Mouse (Mus musculus) brain, embryonic 14.5 days (tissue): Measurements from ENCODE around the gene Actl7b. TPM values are rescaled to one million over a fixed set of nuclear protein-coding genes. Genes with fewer than 3 reads are reported as not detected.

Experiments used
- DNase-seq: peaks from one replicate; pipeline ENCODE4 v3.0.0-alpha.2; 2011; ENCODE audit warnings: low read depth
- CTCF ChIP-seq: fragments of 200-500 bp; IDR thresholded peaks from 2 replicates; pipeline ENCODE4 v1.5.1; 2012; ENCODE audit warnings: inconsistent platforms, mild to moderate bottlenecking, moderate library complexity, borderline replicate concordance; ENCODE audit not compliant: insufficient read depth, insufficient read length; ENCODE audit errors: extremely low read depth
- POLR2A ChIP-seq: fragments of 200-500 bp; IDR thresholded peaks from 2 replicates; pipeline ENCODE4 v1.6.1; 2012; ENCODE audit warnings: mild to moderate bottlenecking, inconsistent platforms, borderline replicate concordance; ENCODE audit not compliant: poor library complexity, insufficient read depth, insufficient read length, severe bottlenecking; ENCODE audit errors: extremely low read depth
- polyA plus RNA-seq: library from polyadenylated mRNA; depleted of rRNA; stranded (reverse); fragments of >200 nt; gene quantifications from 2 replicates; pipeline ENCODE4 v1.2.3, GENCODE M21; 2012; rRNA removed

Gene Actl7b
- 0.26 and 0.28 TPM in 2 replicates for polyA plus RNA-seq

DNA sequence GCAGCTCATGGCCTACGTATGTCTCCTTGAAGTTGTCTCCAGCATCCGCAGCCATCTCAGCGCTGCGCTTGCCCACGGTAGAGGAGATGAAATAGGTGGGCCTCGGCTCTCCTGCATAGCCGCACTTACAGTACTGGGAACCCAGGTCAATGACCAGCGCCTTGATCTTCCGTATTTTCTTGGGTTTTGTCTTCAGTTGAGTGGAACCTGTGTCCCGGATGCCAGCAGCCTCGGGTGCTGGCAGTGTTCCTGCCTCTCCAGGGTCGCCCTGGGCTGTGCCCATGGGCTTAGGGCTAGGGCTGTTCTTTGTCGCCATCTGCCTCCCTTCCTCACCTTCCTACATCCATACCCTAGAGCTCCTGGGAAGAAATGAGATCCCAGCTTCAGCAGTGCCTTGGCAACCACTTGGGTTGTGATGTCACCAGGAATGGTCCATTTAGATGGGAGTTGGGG is at the start of gene Actl7b:
TSS of gene Actl7b (minus strand) at position 403 of the 453 bp plus-strand sequence.
- TF ChIP-seq POLR2A (no peak), CTCF (no peak)
- DNase-seq, result no peak

DNA sequence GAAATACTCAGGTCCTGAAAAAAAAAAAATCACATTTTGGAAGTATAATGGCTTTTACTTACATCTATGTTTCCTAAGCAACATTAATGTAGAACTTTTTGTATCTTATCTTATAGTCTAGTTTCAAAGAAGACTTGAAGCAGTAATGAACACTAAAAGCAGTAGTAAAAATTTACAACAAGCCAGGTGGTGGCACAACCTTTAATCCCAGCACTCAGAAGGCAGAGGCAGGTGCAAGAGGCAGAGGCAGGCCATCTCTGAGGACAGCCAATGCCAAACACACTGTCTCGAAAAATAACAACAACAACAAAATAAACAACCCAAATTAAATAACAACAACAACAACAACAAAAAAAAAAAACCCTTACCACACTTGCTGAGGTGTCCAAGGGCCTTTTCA is 29.8 kb upstream of the Actl7b start:
- no peak for TF ChIP-seq POLR2A
- no peak for DNase-seq

DNA sequence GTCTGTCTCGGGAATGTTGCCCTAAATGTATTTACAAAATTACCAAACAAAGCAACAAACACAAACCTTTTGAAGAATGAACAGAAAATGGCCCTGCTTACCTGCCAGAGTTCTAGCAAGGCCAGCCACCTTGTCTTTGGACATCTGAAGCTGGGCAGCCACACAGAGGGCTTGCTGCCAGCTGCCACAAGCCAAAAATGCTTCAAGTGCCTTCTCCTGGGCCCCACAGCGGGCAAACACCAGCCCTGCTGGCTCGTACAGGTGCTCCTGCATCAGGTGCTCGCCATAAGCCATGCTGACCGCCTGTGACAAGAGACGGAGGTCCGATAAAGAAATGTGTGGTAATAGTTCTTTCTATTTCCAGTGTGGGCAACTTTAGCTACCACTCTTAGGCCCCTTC is 27.7 kb upstream of the Actl7b start:
- DNase-seq, result no peak
- TF ChIP-seq CTCF (no peak), POLR2A (no peak)

DNA sequence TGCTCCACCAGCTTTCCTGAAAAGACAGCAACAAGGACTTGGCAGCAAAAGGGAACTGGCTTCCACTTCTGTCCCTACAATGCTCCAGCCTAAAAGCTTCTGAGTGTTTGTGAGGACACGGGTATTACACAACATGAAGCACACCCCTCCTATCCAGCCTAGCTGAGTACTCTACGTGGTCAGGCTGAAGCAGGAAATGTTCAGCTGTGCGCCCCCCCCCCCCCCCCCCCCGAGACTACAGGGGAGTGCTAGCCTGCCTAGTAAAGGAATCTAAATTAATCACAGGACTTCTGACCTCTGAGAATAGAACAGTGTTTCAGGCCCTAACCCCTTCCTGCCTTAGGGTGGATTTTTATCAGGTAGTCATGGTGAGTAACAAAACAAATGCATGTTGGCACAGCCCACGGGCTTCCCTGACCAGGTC is 26.6 kb upstream of the Actl7b start:
- no peak for DNase-seq
- TF ChIP-seq CTCF, result no peak
- TF ChIP-seq POLR2A, result no peak

DNA sequence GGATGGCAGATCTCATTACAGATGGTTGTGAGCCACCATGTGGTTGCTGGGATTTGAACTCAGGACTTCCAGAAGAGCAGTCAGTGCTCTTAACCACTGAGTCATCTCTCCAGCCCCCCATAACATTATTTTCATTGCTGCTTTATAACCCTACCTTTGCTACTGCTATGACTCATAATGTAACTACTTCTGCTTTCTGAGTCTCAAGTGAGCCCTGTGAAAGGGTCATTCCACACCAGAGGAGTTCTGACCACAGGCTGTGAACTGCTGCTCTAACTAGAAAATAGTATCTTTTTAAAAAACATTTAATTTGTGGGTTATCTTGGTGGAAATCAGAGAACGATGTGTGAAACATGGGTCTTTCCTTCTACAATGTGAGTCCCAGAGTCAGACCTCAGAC is 16.4 kb upstream of the Actl7b start:
- no peak for TF ChIP-seq CTCF
- no peak for TF ChIP-seq POLR2A
- no peak for DNase-seq

DNA sequence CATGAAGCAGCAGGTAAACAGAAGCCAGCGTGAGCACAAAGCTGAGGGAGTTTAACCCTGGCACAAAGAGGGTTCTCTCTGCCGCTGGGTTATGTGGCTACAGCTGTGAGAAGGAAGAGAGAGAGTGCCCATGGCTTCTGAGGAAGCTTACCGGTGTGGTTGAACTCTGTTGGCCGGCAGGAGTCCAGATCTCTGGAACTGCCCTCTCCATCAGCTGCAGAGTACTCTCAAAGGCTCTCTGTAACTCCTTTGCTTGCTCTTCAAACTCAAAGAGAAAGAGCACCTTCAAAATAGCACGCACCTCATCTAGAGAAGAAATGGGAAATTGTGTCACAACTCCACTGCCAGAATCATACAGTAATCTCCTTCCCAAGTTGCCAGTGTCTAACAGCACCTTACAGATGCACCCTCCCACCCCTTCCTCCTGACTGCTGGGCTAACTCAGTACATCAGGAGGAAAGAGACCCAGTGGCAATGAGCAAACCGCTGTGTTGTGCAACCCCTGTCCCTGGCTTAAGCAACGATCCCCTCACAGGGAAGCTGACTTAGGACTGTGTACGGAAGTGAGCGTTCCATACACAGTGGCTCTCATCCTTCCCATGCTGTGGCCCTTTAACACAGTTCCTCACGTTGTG is 15.8 kb upstream of the Actl7b start:
- TF ChIP-seq CTCF, result no peak
- DNase-seq, result no peak

DNA sequence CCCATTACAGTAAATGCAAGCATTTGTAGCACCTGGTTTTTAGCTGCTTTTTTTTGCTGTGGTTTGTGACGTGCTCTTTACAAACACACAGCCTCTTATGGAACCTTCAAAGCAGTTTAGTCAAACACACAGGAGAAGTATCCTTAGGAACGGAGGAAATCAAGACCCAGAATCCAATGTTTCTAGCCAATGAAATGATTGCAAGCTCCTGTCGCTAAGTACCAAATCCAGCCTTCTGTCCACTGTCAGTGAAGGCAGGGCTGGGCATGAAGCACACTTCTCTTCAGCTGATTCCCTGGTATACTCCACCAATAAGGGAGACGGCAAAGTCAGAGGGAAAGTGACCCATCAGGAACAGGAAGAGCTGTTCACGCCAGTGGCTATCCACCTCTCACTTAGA is 14.8 kb upstream of the Actl7b start:
- no peak for DNase-seq
- TF ChIP-seq CTCF, result no peak
- no peak for TF ChIP-seq POLR2A

DNA sequence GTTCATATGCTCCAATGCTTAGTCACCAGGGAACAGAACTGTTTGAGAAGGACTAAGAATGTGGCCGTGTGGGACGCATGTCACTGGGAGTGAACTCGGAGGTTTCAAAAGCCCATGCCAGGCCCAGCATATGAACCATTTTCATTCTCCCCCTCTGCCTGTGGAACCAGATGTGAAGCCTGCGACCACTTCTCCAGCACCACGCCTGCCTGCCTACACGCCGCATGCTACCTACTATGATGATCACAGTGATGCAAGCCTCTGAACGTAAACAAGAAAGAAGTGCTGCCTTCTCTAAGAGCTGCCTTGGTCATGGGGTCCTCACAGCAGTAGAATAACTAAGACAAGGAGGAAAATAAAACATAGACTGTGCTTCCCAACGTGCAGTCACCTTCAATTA is 6.2 kb upstream of the Actl7b start:
- no peak for DNase-seq
- TF ChIP-seq CTCF, result no peak
- no peak for TF ChIP-seq POLR2A

DNA sequence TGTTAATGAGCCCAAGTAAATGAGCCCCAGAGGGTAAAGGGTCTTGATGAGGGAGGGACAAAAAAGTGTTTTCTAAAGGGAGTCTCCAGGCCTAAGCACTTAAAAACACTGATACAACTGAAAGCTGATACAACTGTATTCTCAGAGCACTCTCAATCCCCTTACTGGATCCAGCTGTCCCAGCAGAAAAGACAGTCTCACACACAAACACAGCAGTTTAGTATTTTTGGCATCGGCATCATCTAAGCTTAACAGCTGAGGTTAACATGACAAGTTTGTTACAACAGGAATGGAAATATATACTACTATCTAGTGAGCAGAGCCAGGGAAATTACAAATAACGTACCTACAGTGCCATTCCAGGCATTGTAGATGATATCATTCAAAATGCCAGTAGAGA is 5.1 kb upstream of the Actl7b start:
- no peak for DNase-seq
- TF ChIP-seq CTCF (no peak), POLR2A (no peak)

DNA sequence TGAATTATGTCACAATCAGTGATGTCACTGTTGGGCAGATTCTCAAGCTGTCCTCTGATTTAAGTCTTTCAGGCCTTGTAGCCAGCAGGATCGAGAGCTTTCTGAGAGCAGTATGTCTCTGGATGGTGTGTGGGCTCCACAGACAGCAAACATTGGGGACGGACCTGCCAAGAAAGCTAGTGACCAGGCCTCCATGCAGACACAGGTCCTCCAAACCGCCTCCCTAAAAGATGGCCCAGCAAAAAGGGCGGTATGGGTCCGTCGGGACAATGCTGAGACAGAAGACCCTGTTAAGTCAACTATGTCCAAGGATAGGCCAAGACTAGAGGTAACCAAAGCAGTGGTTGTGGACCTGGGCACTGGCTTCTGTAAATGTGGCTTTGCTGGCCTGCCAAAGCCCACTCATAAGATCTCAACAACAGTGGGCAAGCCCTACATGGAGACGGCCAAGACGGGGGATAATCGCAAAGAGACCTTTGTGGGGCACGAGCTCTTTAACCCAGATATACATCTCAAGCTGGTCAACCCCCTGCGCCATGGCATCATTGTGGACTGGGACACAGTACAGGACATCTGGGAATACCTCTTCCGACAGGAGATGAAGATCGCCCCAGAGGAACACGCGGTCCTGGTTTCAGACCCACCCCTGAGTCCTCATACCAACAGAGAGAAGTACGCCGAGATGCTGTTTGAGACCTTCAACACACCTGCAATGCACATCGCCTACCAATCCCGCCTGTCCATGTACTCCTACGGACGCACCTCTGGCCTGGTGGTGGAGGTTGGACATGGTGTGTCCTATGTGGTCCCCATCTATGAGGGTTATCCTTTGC is 2.3 kb upstream of the Actl7b start, which contains the start of gene Actl7a:
TSS of gene Actl7a (plus strand) at position 51 of the 833 bp plus-strand sequence.
- DNase-seq, result no peak
- TF ChIP-seq POLR2A (no peak), CTCF (no peak)

DNA sequence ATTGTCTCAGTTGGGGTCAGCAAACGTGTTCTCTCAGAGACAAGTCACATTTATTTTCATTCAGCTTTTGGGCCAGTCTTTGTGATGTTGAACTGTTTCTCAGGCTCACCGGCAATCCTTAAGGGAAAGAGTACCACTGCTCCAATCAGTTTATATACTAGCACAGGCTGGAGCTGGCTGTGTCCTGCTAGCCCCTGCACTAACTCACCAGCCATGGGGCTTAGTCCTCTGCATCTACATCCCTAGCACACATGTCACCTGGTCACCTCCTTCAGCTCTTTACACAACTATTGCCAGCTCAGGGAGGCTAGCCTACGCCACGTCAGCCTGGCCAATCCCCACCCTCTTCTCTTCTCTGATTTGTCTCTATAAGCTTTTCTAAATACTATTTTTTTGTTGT is 1.5 kb upstream of the Actl7b start:
- TF ChIP-seq CTCF (no peak), POLR2A (no peak)
- DNase-seq, result no peak

DNA sequence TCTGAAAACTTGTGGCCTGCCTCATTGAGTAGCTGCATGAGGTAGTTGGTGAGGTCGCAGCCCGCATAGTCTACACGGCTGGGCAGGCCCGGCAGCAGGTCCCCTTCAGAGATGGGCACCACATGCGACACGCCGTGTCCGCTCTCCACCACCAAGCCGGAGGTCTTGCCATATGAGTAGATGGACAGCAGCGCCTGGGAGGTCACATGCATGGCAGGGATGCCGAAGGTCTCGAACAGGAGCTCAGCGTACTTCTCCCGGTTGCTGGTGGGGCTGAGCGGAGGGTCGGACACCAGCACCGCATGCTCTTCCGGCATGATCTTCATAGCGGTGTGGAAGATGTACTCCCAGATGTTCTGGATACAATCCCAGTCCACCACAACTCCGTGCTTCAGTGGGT is 632 bp downstream of the Actl7b start:
- TF ChIP-seq POLR2A (no peak), CTCF (no peak)
- DNase-seq, result no peak
